Mouse (Mus musculus): Measurements from ENCODE around the gene Ddx58. TPM values are rescaled to one million over a fixed set of nuclear protein-coding genes. Genes with fewer than 3 reads are reported as not detected.

The Ddx58 gene
- polyA plus RNA-seq, 1 experiment from 2014 or later: 2.0 TPM

DNA sequence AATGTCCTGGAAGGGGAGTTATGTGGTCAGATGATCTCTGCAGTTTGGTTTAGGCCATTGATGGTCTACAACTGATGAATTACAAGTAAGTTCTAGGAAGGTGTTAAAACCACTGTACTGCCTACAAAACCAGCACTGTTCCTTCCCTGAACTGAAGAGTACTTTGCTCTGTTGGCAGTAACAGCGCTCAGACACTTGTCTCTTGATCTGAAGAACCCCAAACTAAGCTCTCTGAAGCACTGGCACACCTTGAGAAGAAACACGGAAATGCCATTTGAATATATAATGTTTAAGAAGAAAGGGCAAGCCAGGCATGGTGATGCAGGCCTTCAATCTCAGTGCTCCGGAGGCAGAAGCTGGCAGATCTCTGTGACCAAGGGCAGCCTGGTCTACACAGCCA is 35.3 kb downstream of the Ddx58 start:
- Histone ChIP-seq H3K4me1 (no peaks in the 10 kb centered on the region), H3K4me2 (no peak overlapping the region), H3K36me3 (ENCODE audit: poor library complexity, severe bottlenecking) (peaks cover 22% of the 10 kb centered on the region), H3K27ac (no peak overlapping the region), H3K4me3 (no peak overlapping the region), H3K27me3 (no peaks in the 10 kb centered on the region), H3K9me3 (replicated peaks) (no peaks in the 10 kb centered on the region), H3K9ac (no peak overlapping the region)
- 95% methylated on average over 3 of the region's 3 CpGs for WGBS
- ATAC-seq: no peak

DNA sequence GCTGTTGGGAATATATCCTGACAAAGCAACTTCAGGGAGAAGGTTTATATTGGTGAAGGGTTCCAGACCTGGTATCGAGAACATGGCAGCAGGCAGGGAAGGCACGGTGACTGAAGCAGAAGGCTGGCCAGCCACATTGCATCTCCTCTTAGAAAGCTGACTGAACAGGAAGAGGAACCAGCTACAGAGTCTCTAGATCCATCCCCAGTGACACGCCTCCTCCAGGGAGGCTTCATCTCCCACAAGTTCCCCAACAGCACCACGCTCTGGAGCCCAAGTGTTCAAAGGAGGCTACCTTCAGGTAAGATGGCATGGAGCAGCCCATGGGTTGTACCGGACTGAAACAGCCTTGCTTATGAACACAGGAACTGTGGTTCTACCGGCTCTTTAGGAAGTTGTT is 37.4 kb downstream of the Ddx58 start:
- 98% methylated on average over 6 of the region's 6 CpGs for WGBS
- no peaks in the 10 kb centered on the region for H3K4me1 ChIP-seq
- no peaks in the 10 kb centered on the region for H3K27me3 ChIP-seq
- H3K9ac ChIP-seq: no peak overlapping the region
- peaks cover 39% of the 10 kb centered on the region for H3K36me3 ChIP-seq (ENCODE audit: poor library complexity, severe bottlenecking)
- no peak overlapping the region for H3K27ac ChIP-seq
- no peak overlapping the region for H3K4me2 ChIP-seq
- H3K4me3 ChIP-seq: no peak overlapping the region
- no peaks in the 10 kb centered on the region for H3K9me3 ChIP-seq (replicated peaks)
- ATAC-seq: no peak

DNA sequence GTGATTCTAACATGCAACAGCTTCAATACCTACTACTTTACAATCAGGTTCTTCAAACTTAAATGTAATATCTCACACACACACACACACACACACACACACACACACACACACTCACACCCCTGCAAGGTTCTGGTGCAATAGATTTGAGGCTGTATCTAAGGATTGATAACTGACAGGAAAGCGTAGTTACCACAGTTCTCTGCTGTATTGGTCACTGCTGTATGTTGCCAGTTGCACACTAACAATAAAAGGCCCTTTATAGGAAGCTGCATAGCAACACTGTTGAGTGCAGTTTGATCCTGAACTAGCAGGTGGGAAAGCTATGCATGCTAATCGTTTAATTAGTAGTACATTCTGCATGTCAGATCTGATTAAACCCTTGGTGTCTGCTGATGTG is 44.3 kb downstream of the Ddx58 start:
- peaks cover 67% of the 10 kb centered on the region for H3K36me3 ChIP-seq (ENCODE audit: poor library complexity, severe bottlenecking)

DNA sequence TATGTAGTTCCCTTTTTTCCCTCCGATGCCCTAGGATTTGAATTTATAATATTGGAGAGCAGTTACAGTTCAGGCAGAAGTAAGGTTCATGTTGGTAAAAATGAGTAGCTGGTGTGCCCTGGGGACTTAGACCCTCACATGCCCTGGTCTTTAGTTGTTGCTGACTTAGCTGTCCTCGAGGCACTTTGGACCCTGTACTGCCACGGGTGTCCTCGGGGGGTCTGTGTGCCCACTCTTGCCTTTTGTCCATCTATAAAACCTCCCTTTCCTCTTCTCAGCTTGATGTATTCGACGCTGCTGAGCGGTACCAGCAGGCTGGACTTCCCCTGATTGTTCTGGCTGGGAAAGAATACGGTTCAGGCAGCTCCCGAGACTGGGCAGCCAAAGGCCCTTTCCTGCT is 46.2 kb downstream of the Ddx58 start:
- peaks cover 77% of the 10 kb centered on the region for H3K36me3 ChIP-seq (ENCODE audit: poor library complexity, severe bottlenecking)
- no peaks in the 10 kb centered on the region for H3K9me3 ChIP-seq (replicated peaks)
- ATAC-seq: no peak
- WGBS: 68% methylated on average over 9 of the region's 9 CpGs
- no peak overlapping the region for H3K4me3 ChIP-seq
- H3K4me2 ChIP-seq: no peak overlapping the region
- H3K27ac ChIP-seq: no peak overlapping the region
- no peak overlapping the region for H3K9ac ChIP-seq
- H3K27me3 ChIP-seq: no peaks in the 10 kb centered on the region
- H3K4me1 ChIP-seq: no peaks in the 10 kb centered on the region

More for the DNA sequence above, 44.3 kb downstream of the Ddx58 start:
- no peak overlapping the region for H3K4me3 ChIP-seq
- H3K4me1 ChIP-seq: no peaks in the 10 kb centered on the region
- H3K27me3 ChIP-seq: no peaks in the 10 kb centered on the region
- no peak overlapping the region for H3K27ac ChIP-seq
- no peak overlapping the region for H3K4me2 ChIP-seq
- ATAC-seq: no peak
- H3K9ac ChIP-seq: no peak overlapping the region
- WGBS: 89% methylated on average over 2 of the region's 2 CpGs
- H3K9me3 ChIP-seq (replicated peaks): no peaks in the 10 kb centered on the region

DNA sequence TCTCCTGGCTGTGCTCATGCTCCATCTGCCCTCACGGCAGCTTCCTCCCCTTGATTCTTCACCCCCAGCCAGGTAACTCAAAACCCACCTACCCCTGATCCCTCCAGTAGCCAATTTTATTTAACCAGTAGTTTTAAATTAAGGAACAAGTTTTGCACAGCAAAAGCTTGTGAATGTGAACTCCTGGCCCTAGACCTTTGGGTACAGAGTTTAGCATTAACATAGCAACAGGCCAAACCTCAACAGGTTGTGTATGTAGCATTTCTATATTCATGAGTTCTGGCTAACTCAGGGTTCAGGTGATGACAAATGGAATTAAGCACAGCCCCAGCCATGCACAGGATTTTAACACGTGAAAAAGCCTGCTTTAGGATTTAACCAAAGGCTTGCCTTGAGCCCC is 47.4 kb downstream of the Ddx58 start:
- Histone ChIP-seq H3K27me3 (no peaks in the 10 kb centered on the region), H3K27ac (no peak overlapping the region), H3K9ac (no peak overlapping the region), H3K4me2 (no peak overlapping the region), H3K36me3 (ENCODE audit: poor library complexity, severe bottlenecking) (peaks cover 77% of the 10 kb centered on the region), H3K4me1 (no peaks in the 10 kb centered on the region), H3K9me3 (replicated peaks) (no peaks in the 10 kb centered on the region), H3K4me3 (no peak overlapping the region)
- 77% methylated on average over 2 of the region's 2 CpGs for WGBS
- no peak for ATAC-seq

DNA sequence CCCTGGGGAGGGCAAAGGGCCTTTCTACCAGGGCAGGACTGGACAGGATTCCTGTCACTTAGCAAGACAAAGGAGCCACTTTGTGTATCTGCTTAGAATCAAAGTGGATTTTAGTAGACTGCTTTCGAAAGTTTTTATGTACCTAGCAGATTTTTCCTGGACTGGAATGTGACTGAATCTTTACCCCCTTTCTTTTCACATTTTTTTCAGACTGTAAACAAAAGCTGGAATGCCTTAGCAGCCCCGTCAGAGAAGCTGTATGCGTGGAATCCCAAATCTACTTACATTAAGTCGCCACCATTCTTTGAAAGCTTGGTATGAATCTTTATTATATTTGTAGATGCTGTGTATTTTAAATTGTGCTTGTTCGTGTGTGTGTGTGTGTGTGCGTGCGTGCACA is 51.7 kb downstream of the Ddx58 start:
- Histone ChIP-seq H3K36me3 (ENCODE audit: poor library complexity, severe bottlenecking) (peaks cover 80% of the 10 kb centered on the region), H3K9ac (no peak overlapping the region), H3K4me1 (no peaks in the 10 kb centered on the region), H3K9me3 (replicated peaks) (no peaks in the 10 kb centered on the region), H3K4me2 (no peak overlapping the region), H3K27me3 (no peaks in the 10 kb centered on the region), H3K27ac (no peak overlapping the region), H3K4me3 (no peak overlapping the region)
- no peak for ATAC-seq
- WGBS: 91% methylated on average over 7 of the region's 7 CpGs

DNA sequence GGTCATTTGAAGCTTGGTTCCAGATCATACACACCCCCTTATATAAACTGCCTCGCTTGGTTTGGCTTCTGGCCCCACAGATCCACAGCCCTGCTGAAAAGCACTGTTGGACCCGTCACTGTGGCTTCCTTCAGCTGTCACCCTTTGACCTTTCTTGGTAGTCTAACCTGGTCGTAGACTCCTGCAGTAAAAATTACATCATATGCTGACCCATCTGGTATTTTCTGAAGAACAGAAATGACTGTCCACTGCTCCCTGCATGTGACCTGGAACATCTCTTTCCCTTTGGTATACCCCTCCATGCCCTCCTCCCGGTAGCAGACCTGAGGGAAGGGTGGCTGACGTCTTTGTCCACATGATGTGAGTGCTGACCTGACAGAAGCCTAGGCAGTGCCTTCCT is 55.2 kb downstream of the Ddx58 start:
- WGBS: 95% methylated on average over 5 of the region's 5 CpGs
- no peak overlapping the region for H3K4me3 ChIP-seq
- no peaks in the 10 kb centered on the region for H3K27me3 ChIP-seq
- H3K36me3 ChIP-seq (ENCODE audit: poor library complexity, severe bottlenecking): peaks cover 90% of the 10 kb centered on the region
- ATAC-seq: no peak
- H3K4me1 ChIP-seq: no peaks in the 10 kb centered on the region
- no peak overlapping the region for H3K27ac ChIP-seq
- H3K4me2 ChIP-seq: no peak overlapping the region
- H3K9ac ChIP-seq: no peak overlapping the region
- no peaks in the 10 kb centered on the region for H3K9me3 ChIP-seq (replicated peaks)

DNA sequence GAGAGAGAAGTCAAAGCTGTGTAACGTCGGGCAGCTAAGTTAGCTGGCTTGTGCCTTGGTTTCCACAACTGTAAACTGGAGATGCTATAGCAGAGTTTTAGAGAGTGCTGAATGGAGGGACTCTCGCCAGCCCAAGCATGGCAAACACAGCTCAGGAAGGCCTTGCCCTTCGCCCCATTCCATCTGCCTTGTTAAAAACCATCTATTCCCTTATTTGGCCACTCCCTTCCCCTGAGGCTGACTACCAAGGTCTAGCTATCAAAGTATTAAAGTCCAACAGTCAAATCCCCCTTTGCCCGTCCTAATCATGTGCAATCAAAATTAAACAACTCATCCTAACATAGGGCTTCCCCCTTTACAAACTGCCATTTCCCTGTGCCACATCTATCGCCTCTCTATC is 55.8 kb downstream of the Ddx58 start:
- H3K27me3 ChIP-seq: no peaks in the 10 kb centered on the region
- H3K9ac ChIP-seq: no peak overlapping the region
- 93% methylated on average over 6 of the region's 6 CpGs for WGBS
- no peak overlapping the region for H3K27ac ChIP-seq
- H3K4me2 ChIP-seq: no peak overlapping the region
- no peak overlapping the region for H3K4me3 ChIP-seq
- no peaks in the 10 kb centered on the region for H3K4me1 ChIP-seq
- H3K9me3 ChIP-seq (replicated peaks): no peaks in the 10 kb centered on the region
- H3K36me3 ChIP-seq (ENCODE audit: poor library complexity, severe bottlenecking): peaks cover 88% of the 10 kb centered on the region
- no peak for ATAC-seq

DNA sequence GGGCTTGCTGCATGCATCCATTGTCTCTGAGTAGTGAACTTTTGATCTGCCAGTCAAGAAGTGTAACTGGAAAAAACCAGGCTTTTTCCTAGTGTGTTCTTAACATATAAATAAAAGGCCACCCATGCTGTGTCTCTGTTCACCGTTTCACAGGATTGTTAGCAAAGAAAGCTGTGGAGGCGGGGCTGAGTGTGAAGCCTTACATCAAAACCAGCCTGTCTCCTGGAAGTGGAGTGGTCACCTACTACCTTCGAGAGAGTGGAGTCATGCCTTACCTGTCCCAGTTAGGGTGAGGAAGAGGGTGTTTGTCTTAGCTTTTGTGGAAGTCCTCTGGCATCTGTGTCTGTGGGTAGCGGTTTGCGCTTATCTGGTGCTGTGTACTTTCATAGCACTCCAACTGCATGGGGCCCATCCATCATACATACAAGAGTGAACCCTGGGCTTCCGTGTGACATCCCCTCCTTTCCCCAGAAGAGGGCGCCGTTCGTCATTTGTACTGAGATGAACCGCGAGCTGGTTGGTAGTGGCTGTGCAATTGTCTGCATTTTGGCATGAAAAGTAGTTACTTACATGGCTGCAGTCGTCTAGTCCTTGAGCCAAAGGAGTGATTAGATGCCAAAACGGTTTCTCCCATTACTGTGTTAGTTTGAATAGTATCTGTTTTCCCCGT is 56.8 kb downstream of the Ddx58 start:
- H3K9me3 ChIP-seq (replicated peaks): no peaks in the 10 kb centered on the region
- H3K9ac ChIP-seq: no peak overlapping the region
- H3K27me3 ChIP-seq: no peaks in the 10 kb centered on the region
- peak; percentile 71; the same call in 1 of the 2 replicates for ATAC-seq
- H3K36me3 ChIP-seq (ENCODE audit: poor library complexity, severe bottlenecking): peaks cover 86% of the 10 kb centered on the region
- no peak overlapping the region for H3K4me2 ChIP-seq
- H3K4me3 ChIP-seq: no peak overlapping the region
- H3K27ac ChIP-seq: no peak overlapping the region
- H3K4me1 ChIP-seq: no peaks in the 10 kb centered on the region
- 37% methylated on average over 14 of the region's 14 CpGs for WGBS

DNA sequence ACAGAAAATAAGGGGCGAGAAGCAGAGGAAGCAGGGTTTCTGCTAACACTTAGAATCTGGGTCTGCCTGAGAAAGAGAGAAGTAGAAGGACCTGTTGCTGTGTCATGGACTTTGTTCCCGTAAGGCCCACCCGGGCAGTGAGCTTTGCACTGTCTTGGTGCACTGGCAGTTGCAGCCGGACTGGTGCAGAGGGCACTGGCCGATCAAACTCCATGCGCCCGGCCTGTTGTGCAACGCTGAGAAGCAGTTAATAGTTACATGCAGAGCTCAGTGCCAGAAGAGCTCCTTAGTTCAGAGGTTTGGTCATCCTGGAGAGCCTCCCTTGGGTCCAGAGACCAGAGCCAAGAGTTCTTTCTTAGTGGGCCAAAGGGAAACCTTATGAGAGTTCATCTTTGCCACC is 57.9 kb downstream of the Ddx58 start:
- ATAC-seq: no peak
- H3K36me3 ChIP-seq (ENCODE audit: poor library complexity, severe bottlenecking): peaks cover 80% of the 10 kb centered on the region
- no peaks in the 10 kb centered on the region for H3K4me1 ChIP-seq
- no peak overlapping the region for H3K4me2 ChIP-seq
- H3K4me3 ChIP-seq: no peak overlapping the region
- H3K27me3 ChIP-seq: no peaks in the 10 kb centered on the region
- no peaks in the 10 kb centered on the region for H3K9me3 ChIP-seq (replicated peaks)
- H3K9ac ChIP-seq: no peak overlapping the region
- H3K27ac ChIP-seq: no peak overlapping the region
- 93% methylated on average over 8 of the region's 8 CpGs for WGBS

DNA sequence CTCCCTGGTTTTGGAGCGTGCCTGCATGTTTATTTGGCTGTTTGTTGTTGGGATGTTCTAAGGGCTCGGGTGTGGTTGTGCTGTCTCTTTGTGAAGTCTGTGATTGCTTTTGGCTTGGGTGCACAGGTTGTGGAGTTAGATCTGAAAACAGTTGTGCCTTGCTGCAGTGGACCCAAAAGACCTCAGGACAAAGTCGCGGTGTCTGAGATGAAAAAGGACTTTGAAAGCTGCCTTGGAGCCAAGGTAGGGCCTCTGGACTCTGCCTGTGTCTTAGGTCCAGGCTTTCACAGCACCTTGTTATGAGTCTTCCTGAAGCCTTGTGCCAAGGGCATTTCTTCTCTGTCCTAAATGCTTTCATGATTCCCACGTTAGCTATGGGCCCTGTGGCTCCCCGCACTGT is 59.6 kb downstream of the Ddx58 start:
- Histone ChIP-seq H3K4me1 (peaks cover 4% of the 10 kb centered on the region; the same call in 1 of the 2 replicates), H3K4me3 (no peak overlapping the region), H3K9ac (no peak overlapping the region), H3K9me3 (replicated peaks) (no peaks in the 10 kb centered on the region), H3K27me3 (no peaks in the 10 kb centered on the region), H3K27ac (no peak overlapping the region), H3K4me2 (no peak overlapping the region), H3K36me3 (ENCODE audit: poor library complexity, severe bottlenecking) (peaks cover 75% of the 10 kb centered on the region)
- no peak for ATAC-seq
- WGBS: 96% methylated on average over 6 of the region's 6 CpGs

DNA sequence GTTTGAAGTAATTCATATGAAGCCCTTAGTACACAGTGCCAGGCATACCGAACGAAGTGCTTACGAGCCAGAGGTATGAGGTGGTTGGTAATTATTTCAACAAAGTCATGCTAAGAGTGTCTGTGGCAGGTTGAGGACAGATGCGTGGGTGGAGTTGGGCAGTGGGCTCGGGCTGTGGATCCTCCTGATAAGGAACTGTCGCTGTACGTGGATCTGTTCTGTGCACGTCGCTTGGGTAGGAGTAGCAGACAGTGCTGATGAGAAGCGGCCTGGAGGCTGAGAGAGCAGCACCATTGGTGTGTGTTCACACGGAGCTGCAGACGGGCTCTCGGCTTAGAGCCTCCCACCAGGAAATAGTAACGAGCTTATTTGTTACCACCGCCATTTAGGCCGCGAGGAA is 61.0 kb downstream of the Ddx58 start:
- no peak for ATAC-seq
- no peak overlapping the region for H3K4me2 ChIP-seq
- no peaks in the 10 kb centered on the region for H3K27me3 ChIP-seq
- WGBS: 82% methylated on average over 17 of the region's 17 CpGs
- H3K27ac ChIP-seq: no peak overlapping the region
- peaks cover 61% of the 10 kb centered on the region for H3K36me3 ChIP-seq (ENCODE audit: poor library complexity, severe bottlenecking)
- H3K9me3 ChIP-seq (replicated peaks): no peaks in the 10 kb centered on the region
- no peak overlapping the region for H3K4me3 ChIP-seq
- no peak overlapping the region for H3K9ac ChIP-seq
- H3K4me1 ChIP-seq: peaks cover 6% of the 10 kb centered on the region; the same call in 1 of the 2 replicates

DNA sequence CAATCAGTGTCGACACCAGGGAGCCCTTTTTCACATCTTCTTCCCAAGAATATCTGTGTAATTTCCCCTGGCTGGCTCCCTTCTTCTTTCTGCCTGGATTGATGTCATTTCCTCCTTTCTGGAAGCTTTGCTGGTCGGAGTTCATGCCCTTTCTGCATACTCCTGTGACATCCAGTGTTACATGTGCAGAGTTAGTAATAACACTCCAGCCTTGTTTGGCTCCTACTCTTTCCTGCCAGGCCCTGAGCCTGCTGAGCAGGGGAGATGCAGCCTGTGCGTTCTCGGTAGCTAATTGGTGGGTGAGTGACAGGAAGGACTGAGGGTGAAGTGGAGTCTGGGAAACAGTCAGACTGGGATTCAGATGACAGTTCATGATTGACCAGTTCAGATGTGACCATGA is 65.3 kb downstream of the Ddx58 start:
- no peak overlapping the region for H3K4me2 ChIP-seq
- no peaks in the 10 kb centered on the region for H3K27me3 ChIP-seq
- H3K9me3 ChIP-seq (replicated peaks): no peaks in the 10 kb centered on the region
- no peak overlapping the region for H3K4me3 ChIP-seq
- 72% methylated on average over 4 of the region's 4 CpGs for WGBS
- H3K36me3 ChIP-seq (ENCODE audit: poor library complexity, severe bottlenecking): peaks cover 39% of the 10 kb centered on the region
- H3K4me1 ChIP-seq: peaks cover 6% of the 10 kb centered on the region; the same call in 1 of the 2 replicates
- no peak for ATAC-seq
- H3K9ac ChIP-seq: no peak overlapping the region
- H3K27ac ChIP-seq: no peak overlapping the region

Measured in forebrain, embryonic 13.5 days (tissue).